Mouse (Mus musculus): ENCODE measurements around the gene Spon1.
A peak's percentile ranks its signal among the peaks of the same experiment; 100 is the strongest.

The Spon1 gene

DNA sequence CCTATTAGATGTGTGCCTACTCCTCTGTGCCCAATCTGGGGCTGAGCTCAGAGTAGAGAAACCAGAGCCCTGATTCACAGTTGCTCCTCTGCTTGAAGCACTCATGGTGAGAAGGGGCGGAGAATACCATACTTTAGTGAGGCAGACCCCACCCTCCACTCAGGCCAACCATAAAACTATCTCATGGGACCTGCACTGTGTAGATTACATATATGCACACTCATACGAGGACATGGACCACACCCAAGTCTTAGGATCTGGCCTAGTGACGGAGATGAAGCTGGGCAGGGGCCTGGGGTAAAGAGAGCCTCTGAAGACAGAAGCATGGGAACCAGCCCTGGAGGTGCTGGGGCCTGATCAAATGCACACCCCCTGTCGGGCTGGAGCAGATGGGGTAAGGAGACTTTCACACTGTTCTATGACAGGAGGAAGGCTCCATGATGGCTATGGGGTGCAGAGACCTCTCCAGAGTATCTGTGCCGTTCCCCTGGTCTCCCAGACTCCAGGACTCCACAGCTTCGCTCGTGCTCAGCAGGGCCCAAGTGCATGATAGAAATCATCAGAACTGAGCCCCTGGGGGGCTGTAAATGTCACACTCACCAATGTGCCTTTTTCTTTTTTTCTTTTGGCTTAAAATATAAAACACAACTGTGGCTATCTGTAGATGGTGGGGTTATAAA lies 232.0 kb downstream of the Spon1 start:
- no peak for DNase-seq (ENCODE audit: low spot score in 2 of 2)

DNA sequence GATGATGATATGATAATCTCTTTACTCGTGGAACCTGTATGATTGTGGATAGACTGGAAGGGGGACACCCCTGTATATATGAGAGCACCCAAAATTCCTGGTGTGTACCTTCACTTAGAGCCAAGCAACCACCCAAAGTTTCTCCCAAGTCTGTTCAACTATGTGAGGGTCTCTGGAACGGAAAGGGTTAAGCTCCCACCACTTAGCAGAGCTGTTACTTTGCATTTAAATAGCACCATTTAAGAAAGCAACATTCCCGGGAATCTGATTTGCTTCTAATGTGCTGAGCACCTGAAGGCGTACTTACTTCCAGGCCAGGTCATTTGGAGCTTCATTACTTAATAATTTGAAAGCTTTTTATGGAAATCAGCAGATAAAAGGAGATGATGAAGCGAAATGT lies 238.4 kb downstream of the Spon1 start:
- DNase-seq (ENCODE audit: low spot score in 2 of 2) = no peak

DNA sequence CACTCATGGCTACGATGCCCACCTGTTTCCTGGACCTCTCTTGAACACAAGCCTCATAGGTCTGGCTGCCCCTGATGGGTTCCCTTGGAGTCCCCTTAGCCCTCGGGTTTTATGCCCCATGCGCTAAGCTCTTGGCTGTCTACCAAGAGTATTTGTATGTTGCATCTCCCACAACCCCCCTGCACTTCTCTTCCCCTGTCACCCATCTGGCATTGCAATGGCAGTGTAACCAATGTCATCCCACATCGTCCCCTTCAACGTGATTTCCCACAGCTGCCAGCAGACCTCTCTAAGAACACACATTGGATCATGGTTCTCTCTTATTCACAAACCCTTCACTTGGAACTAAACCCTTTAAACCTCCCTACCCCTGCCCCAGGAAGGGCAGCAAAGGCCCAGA lies 239.7 kb downstream of the Spon1 start:
- no peak for DNase-seq (ENCODE audit: low spot score in 2 of 2)

DNA sequence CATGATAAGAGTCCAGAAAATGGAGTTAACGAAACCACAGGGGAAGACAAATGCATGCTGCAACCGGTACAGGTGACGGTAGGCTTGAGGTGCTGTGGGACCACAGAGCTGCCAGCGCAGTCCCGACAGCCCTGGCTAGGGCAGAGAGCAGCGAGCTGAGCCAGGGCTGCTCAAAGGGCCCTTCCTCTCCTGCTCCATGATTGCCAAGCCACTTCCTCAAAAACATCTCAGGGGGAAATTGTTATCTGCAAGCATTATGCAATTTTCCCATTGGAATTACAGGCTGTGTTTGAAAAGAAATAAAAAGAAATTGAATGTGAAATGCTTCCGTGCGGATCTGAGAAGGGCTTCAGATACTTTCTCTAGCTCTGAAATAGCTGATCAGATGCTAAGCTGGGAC lies 240.7 kb downstream of the Spon1 start:
- no peak for DNase-seq (ENCODE audit: low spot score in 2 of 2)

DNA sequence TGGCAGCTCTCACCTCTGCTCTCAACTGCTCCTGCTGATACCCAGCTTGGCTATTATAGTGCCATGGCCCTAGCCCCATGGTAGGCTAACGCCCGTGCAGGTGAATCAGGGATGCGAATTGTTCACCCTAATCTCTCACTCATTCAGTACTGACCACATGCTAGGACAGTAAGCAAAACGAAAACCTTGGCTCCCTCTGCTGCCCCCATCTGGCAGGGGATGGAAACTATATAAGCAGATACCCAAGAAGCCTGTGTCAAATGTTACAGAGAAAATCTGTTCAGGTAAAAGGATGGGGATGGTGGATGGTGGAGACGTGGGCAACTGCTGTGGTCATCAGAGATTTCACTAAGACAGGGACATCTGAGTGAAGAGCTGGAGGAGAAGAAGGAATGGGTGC lies 241.8 kb downstream of the Spon1 start:
- peak in 1 of 2 experiments; percentile 50 for DNase-seq (ENCODE audit: low spot score in 2 of 2)

DNA sequence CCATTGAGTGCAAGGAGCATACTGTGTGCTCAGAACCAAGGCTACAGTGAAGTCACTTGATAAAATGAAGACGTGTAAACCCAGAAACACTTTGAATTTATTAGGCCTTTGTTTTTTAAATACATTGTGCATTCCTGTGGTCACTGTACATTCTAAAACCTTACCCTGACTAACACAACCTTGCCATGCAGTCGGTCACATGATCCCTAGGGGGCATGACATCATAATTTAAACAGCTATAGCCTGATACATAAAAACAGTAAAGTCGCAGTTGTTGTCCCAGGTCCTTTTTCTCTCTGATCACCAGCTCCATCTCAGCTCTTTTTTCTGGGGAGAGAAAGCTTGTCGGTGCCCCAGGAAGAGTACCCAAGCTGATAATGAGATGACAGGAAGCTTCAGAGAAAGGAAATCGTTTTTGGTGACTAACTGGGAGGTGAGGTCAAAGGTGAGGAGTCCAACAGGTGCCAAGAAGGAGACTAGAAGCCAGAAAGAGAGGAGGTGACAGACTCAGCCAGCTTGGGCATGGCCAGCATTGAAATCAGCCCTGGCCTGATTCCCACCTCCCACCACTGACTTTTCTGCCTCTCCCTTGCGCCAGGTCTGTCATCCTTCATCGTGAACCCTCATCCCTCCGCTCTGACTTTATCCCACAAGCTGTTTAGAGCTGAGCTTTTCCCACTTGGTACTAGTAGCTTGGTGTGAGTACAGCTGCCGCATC lies 246.1 kb downstream of the Spon1 start:
- no peak for DNase-seq (ENCODE audit: low spot score in 2 of 2)

DNA sequence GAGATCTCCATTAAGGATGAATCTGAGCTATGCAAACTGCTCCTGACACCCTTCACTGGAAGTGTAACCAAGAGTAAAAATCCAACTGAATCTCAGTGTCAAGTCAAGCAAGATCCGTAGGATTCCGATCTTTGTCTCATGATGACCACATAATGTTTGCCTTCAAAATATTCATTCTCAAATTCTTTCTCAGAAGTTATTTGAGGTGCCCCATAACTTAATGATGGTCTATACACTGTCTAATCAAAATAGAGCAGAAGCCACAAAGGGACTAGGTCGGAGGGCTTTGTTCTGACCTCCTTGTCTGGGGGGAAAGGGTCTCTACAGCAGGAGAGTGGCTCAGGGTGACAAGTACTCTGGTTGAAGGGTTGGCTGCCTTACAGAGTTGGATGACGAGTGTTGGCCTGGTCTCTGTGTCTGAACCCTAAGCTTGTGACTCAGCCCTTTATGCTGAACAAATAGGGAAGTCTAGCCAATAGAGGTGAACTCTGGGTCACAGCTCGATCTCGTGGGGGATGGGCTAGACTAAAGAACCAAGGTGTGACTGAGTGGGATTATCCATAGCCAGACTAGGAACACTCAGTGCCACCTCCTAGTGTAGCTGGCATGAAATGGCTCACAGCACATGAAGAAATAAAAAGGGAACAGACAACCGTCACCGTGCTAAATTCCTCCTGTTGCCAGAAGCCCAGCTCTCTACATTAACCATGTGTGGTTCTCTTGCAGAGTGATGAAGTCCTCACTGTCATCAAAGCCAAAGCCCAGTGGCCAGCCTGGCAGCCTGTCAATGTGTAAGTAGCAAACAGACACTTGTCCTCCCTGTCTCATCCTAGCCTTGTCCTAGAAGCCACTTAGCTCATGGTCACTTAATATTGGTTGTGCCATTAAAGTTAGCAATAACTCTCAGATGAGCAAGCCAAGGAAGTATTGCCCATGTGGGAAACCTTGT lies 250.5 kb downstream of the Spon1 start:
- DNase-seq (ENCODE audit: low spot score in 2 of 2) = no peak

DNA sequence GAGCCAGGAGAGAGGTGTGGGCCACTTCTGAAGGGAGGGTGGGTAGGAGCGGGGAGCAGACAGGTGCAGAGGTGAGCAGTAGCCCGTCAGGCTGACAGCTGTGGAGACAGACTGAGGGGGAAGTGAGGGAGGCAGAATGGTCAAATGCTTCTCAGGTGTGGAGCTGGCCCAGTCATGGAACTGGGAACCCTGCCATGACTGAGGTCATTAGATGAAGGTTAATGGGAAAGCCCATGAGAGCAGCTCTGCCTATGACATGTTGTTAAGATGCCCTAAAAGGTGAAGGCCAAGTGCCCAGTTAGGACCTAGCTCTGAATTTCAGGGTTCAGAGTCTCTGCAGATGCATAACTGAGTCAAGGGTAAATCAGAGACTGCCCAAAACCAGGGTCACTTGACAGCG lies 253.1 kb downstream of the Spon1 start:
- DNase-seq (ENCODE audit: low spot score in 2 of 2) = no peak

DNA sequence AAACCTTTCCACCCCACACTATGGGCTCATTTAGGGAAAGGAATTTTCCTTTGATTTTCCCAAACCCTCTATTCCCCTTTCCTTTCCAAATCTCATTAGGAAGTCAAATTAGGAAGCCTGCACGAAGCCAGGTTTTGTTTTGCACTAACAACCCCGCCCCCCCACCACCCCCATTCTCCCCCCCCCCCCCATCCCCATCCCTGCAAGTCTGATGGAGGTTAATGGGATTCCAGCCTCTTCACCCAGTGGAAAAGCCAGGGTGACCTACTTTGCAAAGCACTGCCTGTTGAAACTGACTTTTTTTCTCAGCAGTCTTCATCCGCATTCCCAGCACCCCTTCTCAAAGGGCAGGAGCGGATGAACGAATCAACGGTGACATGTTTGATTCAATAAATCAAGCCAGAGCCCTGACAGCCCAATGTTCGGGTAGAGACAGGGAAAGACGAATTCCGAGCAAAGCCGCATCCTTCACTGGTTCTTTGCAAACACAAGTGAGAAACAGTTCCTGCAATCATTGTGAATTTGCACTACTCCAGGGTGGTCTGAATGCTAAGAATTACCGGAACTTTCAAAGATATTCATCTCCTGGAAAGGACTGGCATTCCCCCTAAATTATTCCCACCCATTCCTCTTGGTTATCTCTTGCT lies 254.4 kb downstream of the Spon1 start:
- DNase-seq (ENCODE audit: low spot score in 2 of 2) = no peak

DNA sequence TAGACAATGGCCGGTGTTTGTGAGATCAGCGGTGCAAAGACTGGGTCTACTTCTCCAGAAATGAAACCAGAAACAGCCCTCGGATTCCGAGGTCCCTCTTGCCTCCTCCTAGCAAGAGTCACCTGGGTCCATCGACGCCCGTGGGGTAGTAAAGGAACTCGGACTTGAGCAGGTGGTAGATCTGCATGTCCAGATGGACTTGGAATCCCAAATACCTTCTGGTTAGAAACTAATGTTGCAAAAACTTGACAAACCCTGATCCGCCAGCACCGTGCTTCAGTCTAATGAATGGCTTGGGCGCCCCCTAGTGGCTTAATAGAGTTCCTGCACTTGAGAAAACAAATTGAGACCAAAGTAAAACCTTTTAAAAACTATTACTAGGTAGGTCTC lies 254.9 kb downstream of the Spon1 start:
- peak; percentile 62 to 74 for DNase-seq (ENCODE audit: low spot score in 2 of 2)

DNA sequence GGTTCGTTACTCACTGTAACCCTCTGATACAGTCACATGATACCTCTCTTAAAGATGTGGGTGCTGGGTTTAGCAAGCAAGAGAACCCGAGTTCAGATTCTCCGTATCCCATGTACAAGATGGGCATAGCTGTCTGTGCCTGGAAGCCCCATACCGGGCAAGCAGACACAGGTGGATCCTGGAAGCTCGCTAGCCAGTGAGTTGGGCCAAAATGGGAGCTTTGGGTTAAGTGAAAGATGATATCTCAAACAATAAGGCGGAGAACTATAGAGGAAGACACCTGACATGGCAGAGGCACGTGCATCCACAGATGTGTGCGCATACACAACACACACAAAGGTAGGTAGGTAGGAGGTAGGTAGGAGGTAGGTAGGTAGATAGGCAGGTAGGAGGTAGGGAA lies 261.1 kb downstream of the Spon1 start:
- DNase-seq (ENCODE audit: low spot score in 2 of 2) = no peak

DNA sequence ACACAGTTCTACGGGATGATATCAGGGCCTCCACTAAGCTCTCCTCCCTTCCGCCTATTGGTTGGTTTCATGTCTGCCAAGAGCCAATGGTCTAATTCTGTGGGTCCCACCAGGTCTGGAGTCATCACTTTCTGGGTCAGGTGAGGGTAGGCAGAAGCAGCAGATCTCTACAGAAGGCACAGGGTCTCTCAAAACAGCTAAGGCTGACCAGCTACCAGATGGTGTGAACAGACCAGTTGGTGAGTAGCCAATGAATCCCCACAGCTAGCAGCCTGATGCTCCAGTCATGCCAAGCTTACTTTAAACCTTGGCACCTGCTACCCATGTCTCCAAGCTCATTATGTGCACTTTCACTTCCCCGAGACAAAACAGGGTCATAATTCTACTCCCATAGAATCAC lies 261.6 kb downstream of the Spon1 start:
- no peak for DNase-seq (ENCODE audit: low spot score in 2 of 2)

DNA sequence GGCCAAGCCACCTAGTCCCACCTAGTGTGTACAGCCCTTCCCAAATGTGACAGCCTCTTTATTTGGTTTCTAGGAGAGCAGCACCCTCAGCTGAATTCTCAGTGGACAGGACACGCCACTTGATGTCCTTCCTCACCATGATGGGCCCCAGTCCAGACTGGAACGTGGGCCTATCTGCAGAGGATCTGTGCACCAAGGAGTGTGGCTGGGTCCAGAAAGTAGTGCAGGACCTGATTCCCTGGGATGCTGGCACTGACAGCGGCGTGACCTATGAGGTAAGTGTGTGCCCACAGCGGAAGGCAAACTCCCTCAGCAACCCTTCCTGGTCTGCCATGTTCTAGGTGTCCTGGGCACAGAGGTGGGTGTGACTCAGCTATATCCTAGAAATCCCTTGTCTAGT lies 263.0 kb downstream of the Spon1 start:
- no peak for DNase-seq (ENCODE audit: low spot score in 2 of 2)

DNA sequence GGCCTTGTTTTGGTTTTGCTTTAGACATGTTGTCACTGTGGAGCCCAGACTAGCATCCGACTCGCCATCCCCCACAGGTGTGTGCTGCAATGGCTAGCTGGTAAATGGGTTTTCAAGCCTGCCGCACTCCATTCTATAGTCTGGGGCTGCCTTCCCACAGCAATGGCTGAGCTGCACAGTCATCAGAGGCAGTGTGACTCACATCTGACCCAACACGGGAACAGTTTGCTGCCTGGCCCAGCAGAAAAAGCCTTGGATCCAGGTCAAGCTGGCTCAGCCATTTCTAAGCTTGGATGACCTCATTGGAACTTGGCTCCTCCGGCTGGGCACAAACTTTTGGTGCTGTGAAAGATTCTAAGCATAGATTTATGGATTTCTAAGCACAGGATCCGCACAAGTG lies 263.8 kb downstream of the Spon1 start:
- DNase-seq (ENCODE audit: low spot score in 2 of 2) = no peak

DNA sequence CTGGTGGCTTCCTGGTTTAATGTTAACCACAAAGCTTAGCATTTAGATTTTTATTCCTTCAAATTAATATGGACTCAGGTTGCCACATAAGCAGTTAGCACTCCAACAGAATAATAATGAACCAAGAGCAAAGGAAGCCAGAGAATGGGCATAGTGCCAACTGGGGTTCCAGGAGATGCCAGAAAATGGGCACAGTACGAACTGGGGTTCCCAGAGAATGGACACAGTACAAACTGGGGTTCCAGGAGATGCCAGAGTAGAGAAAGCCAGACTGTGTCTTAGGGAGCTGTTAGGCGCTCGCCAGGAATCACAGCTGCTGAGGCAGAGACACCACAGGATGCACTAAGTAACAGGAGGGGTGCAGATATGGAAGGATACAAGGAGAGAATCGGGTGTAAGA lies 271.4 kb downstream of the Spon1 start:
- no peak for DNase-seq (ENCODE audit: low spot score in 2 of 2)

DNA sequence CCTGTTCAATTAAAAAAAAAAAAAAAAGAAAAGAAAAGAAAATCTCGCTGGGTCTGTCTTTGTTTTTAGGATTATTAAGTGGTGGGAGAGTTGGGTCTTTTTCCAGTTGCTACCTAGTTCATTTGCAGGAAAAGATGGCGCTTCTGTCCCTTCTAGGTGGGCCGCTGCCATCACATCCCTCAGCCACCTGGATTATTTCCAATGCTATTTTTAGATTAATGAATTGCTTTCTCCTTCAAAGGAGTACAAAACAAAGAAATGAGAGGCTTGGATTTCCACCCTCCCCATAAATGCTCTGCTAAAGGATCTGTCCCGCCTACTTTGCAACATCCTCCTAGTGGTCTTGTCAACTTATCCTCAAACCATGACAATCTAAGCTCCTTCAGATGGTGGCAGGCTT lies 275.6 kb downstream of the Spon1 start:
- no peak for DNase-seq (ENCODE audit: low spot score in 2 of 2)

DNA sequence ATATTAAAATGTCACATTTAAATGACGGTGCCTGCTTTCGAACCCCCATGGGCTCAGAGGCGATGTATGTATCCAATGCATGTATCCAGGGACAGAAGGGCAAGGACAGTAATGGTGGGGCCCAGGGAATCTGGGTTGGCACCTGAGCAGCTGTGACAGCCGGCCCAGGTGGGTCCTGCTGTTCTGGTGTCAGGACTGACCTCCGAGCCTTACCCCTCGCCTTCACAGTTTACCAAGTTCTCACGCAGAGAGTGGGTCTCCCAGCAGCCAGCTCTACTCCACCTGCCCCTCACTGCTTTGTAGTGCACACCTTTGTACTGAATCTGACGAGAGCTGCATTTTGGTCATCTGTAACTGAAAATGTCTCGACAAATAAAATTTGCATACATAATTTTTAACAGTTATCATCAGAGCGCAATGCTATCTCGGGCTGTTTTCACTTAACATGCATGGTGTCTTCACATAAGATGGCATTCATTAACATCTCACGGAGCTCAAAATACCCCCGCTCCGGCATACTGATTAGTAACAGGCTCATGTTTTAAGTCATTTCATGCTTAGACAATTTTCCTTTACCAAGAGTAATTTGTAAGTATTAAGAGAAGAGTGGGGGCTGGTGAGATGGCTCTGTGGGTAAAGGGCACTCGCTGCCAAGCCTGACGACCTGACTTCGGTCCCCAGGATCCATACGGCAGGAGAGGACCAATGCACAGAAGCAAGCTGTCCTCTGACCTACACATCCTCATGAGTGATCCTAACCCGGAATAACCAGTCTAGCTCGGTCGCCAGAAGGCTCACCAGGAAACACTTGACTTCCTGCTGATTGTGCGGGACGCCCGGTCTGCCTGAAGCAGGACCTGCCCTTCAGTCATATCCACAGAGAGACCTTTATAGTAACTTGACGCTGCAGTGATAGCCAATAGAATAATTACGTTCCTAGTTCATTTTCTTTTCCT lies 277.5 kb downstream of the Spon1 start:
- DNase-seq (ENCODE audit: low spot score in 2 of 2) = no peak

DNA sequence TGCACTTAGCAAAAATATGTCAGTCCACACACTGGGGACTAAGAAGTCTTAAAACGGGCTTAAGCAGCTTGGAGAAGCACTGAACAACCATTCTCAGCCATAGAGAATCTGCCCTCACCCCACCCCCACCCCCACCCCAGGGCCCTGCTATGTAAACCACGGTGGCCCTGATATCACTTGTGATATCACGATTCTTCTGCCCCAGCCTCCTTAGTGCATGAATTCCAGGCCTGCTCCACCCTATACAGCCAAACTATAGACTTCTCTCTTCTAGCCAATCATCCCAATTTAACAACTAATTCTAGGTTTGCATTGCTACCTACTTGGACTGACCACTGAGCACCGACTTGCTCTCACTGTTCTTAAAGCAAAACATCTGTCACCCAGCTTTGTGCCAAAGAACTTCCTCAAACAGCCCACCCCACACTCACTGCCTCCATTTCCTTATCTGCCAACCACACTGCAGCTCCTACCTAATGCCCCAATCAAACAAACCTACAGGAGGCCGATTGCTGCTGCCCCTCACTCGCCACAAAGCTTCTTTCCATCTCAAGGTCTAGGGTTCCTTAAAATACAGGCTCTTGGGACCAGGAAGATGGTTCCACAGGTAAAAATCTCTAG lies 278.2 kb downstream of the Spon1 start:
- no peak for DNase-seq (ENCODE audit: low spot score in 2 of 2)

DNA sequence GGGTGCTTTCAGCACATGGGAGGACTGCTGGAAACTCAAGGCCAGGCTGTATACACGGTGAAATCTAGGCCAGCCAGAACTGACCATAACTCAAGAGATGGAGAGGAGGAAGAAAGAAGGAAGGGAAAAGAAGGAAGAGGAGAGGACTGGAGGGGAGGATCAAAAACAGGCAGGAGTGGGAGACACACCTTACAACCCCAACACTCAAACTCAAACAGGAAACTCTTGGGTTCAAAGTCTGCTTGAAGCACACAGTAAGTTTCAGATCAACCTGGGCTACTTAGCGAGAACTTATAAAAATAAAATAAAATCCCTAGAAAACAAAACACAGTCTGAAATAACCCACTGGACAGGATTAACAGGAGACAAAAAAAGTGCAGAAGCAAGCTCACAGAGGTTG lies 280.0 kb downstream of the Spon1 start:
- DNase-seq (ENCODE audit: low spot score in 2 of 2) = no peak

DNA sequence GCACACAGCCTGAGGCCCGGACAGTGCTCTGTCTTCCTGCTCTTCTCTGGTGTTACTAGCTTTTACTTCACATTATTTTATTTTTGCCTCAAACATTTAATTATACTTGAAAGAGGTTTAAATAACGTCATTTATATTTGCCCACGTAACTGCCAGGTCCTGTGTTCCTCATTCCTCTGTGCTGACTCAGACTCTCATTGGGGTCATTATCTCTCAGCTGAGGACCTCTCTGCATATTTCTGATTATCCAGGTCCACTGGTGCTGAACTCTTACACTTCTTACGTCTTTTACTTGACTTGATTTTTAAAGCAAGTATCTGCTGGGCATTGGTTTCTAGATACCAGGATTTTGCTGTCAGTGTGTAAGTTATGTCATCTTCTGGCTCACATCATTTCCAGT lies 287.9 kb downstream of the Spon1 start:
- DNase-seq (ENCODE audit: low spot score in 2 of 2) = no peak

DNA sequence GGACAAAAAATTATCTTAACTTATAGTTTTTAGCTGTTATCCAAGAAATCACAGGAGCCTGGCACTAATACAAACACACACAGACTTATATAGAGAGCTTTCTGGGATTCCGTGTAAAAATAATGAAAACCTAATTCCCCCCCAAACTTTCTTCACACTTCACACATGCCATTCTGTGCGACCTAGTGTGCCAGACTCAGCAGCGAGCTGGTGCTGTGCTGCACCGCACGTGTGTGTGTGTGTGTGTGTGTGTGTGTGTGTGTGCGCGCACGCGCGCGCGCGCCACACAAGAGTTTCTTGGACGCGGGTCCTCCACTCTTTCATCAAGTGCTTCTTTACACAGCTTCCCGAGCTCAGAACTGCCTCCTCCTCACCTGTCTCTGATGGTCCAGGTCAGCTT lies 292.4 kb downstream of the Spon1 start:
- no peak for DNase-seq (ENCODE audit: low spot score in 2 of 2)
